Mouse (Mus musculus) liver, postnatal 0 days (tissue): ENCODE measurements around the gene Slirp. TPM values are rescaled to one million over a fixed set of nuclear protein-coding genes. Genes with fewer than 3 reads are reported as not detected.
A peak's percentile ranks its signal among the peaks of the same experiment; 100 is the strongest.

ENCODE experiments used
- ATAC-seq: fragments of 200-750 bp; cut with Nextera tagmentation; 2 replicates; pipeline ENCODE4 v1.8.0; 2017; ENCODE audit warnings: mild to moderate bottlenecking, moderate library complexity
- DNase-seq: peaks from one replicate; pipeline ENCODE4 v3.0.0-alpha.2; 2016
- H3K27ac ChIP-seq: fragments of 300-500 bp; sonication (generic); 2 replicates; pipeline ENCODE4 v1.5.1; 2014; ENCODE audit warnings: antibody characterized with exemption, moderate library complexity, mild to moderate bottlenecking, low read depth
- H3K27me3 ChIP-seq: fragments of 300-500 bp; sonication (generic); 2 replicates; pipeline ENCODE4 v1.6.1; 2014; ENCODE audit warnings: low read length, control low read depth, mixed read lengths; ENCODE audit not compliant: insufficient read depth
- H3K36me3 ChIP-seq: fragments of 300-500 bp; sonication (generic); replicated peaks from 2 replicates; pipeline ENCODE4 v1.6.1; 2014; ENCODE audit warnings: mild to moderate bottlenecking, control low read depth, low read length, moderate library complexity, mixed read lengths; ENCODE audit not compliant: insufficient read depth
- H3K4me1 ChIP-seq: fragments of 300-500 bp; sonication (generic); 2 replicates; pipeline ENCODE4 v1.6.1; 2014; ENCODE audit warnings: antibody characterized with exemption, mild to moderate bottlenecking, control low read depth; ENCODE audit not compliant: insufficient read depth
- H3K4me2 ChIP-seq: fragments of 300-500 bp; sonication (generic); 2 replicates; pipeline ENCODE4 v1.6.1; 2014; ENCODE audit warnings: low read depth, mild to moderate bottlenecking, low read length, moderate library complexity, mixed read lengths
- H3K4me3 ChIP-seq: fragments of 300-500 bp; sonication (generic); 2 replicates; pipeline ENCODE4 v1.5.1; 2014; ENCODE audit warnings: low read depth, low read length
- H3K9ac ChIP-seq: fragments of 300-500 bp; sonication (generic); replicated peaks from 2 replicates; pipeline ENCODE4 v1.6.1; 2014; ENCODE audit warnings: mild to moderate bottlenecking, moderate library complexity
- H3K9me3 ChIP-seq: fragments of 300-500 bp; sonication (generic); 2 replicates; pipeline ENCODE4 v1.6.1; 2016; ENCODE audit warnings: mild to moderate bottlenecking, control low read depth, low read length, mixed read lengths
- CTCF ChIP-seq: sonication (generic); IDR thresholded peaks from 2 replicates; pipeline ENCODE4 v1.5.1; 2016; ENCODE audit warnings: antibody characterized with exemption, low read depth
- EP300 ChIP-seq: IDR thresholded peaks from 2 replicates; pipeline ENCODE4 v1.6.1; 2016; ENCODE audit warnings: antibody characterized with exemption, low read depth, mild to moderate bottlenecking
- WGBS: fragments of 180-500 bp; shearing (Covaris S2); extraction: QIAGEN DNeasy Blood & Tissue Kit; methylation state at CpG from one replicate; pipeline ENCODE4 v1.1.7; 2014; ENCODE audit not compliant: insufficient replicate concordance; 5-methylcytosine and 5-hydroxymethylcytosine counted together
- polyA plus RNA-seq: library from polyadenylated mRNA; unstranded; fragments of >200 nt; fragmentation: Nextera tagmentation; extraction: Ambion mirVana; gene quantifications from 2 replicates; pipeline ENCODE4 v1.2.1, GENCODE M21; 2015

Slirp gene
- polyA plus RNA-seq, 1 experiment from 2014 or later, result 146 TPM

- TF ChIP-seq EP300 (no peak), CTCF (no peak)
Observed at GRCm38 (mm10) chr12:87415358-87415757, 28.3 kb upstream of the Slirp start.

GRCm38 (mm10) chr12:87416690-87417089 lies 27.0 kb upstream of the Slirp start:
- TF ChIP-seq CTCF, result peak; percentile 89
- no peak for TF ChIP-seq EP300
- Histone ChIP-seq H3K27me3 (no peaks in the 10 kb centered on the region), H3K9me3 (no peaks in the 10 kb centered on the region), H3K4me3 (no peak overlapping the region), H3K36me3 (no peaks in the 10 kb centered on the region), H3K9ac (no peak overlapping the region), H3K4me1 (no peaks in the 10 kb centered on the region; the same call in 1 of the 2 replicates), H3K27ac (no peak overlapping the region), H3K4me2 (no peak overlapping the region)
- DNase-seq (peak; percentile 80), ATAC-seq (peak; percentile 62)
- WGBS, result 21% methylated on average over 7 of the region's 7 CpGs

More at GRCm38 (mm10) chr12:87415358-87415757, 28.3 kb upstream of the Slirp start:
- Histone ChIP-seq H3K4me1 (no peaks in the 10 kb centered on the region; the same call in 1 of the 2 replicates), H3K27ac (no peak overlapping the region), H3K36me3 (no peaks in the 10 kb centered on the region), H3K9me3 (no peaks in the 10 kb centered on the region), H3K9ac (no peak overlapping the region), H3K4me2 (no peak overlapping the region), H3K4me3 (no peak overlapping the region), H3K27me3 (no peaks in the 10 kb centered on the region)
- no peak for ATAC-seq
- no peak for DNase-seq
- 51% methylated on average over 4 of the region's 4 CpGs for WGBS

GRCm38 (mm10) chr12:87418921-87419320 lies 24.8 kb upstream of the Slirp start:
- Histone ChIP-seq H3K9ac (no peak overlapping the region), H3K4me1 (peaks cover 3% of the 10 kb centered on the region), H3K36me3 (peaks cover 8% of the 10 kb centered on the region; the same call in 1 of the 2 replicates), H3K27ac (no peak overlapping the region), H3K27me3 (no peaks in the 10 kb centered on the region), H3K4me3 (no peak overlapping the region), H3K4me2 (no peak overlapping the region), H3K9me3 (no peaks in the 10 kb centered on the region)
- ATAC-seq (no peak), DNase-seq (no peak)
- TF ChIP-seq CTCF (no peak), EP300 (no peak)
- 75% methylated on average over 5 of the region's 5 CpGs for WGBS

GRCm38 (mm10) chr12:87419974-87420485 lies 23.7 kb upstream of the Slirp start:
- no peak overlapping the region for H3K4me2 ChIP-seq
- H3K4me1 ChIP-seq, result peaks cover 3% of the 10 kb centered on the region
- no peak overlapping the region; the same call in 1 of the 2 replicates for H3K9ac ChIP-seq
- H3K4me3 ChIP-seq, result no peak overlapping the region
- peak; percentile 49; the same call in 1 of the 2 replicates for ATAC-seq
- no peaks in the 10 kb centered on the region for H3K9me3 ChIP-seq
- WGBS, result 52% methylated on average over 12 of the region's 12 CpGs
- H3K27ac ChIP-seq, result peak overlapping the region; percentile 34; the same call in 1 of the 2 replicates
- H3K27me3 ChIP-seq, result no peaks in the 10 kb centered on the region
- H3K36me3 ChIP-seq, result peaks cover 8% of the 10 kb centered on the region; the same call in 1 of the 2 replicates
- DNase-seq, result no peak
- TF ChIP-seq CTCF, result no peak
- no peak for TF ChIP-seq EP300

- Histone ChIP-seq H3K27ac (no peak overlapping the region), H3K9ac (no peak overlapping the region), H3K4me1 (peaks cover 3% of the 10 kb centered on the region), H3K36me3 (peaks cover 20% of the 10 kb centered on the region), H3K27me3 (no peaks in the 10 kb centered on the region), H3K4me2 (no peak overlapping the region), H3K9me3 (no peaks in the 10 kb centered on the region), H3K4me3 (no peak overlapping the region)
- peak; percentile 40 for ATAC-seq
- no peak for TF ChIP-seq CTCF
- 0 out of 2 replicates have a peak, but pooled peaks have one; percentile 37 for TF ChIP-seq EP300
- DNase-seq, result peak; percentile 47
- 54% methylated on average over 5 of the region's 5 CpGs for WGBS
Observed at GRCm38 (mm10) chr12:87421708-87422507, 21.8 kb upstream of the Slirp start.

GRCm38 (mm10) chr12:87423700-87424099 lies 20.0 kb upstream of the Slirp start:
- Histone ChIP-seq H3K27ac (no peak overlapping the region), H3K4me2 (no peak overlapping the region), H3K9me3 (no peaks in the 10 kb centered on the region), H3K27me3 (no peaks in the 10 kb centered on the region), H3K9ac (no peak overlapping the region), H3K4me1 (peaks cover 3% of the 10 kb centered on the region), H3K4me3 (no peak overlapping the region), H3K36me3 (peaks cover 33% of the 10 kb centered on the region)
- DNase-seq (no peak), ATAC-seq (no peak)
- TF ChIP-seq EP300 (no peak), CTCF (no peak)
- 39% methylated on average over 1 of the region's 1 CpGs for WGBS
